Mouse (Mus musculus): ENCODE results near the gene Apbb2. TPM values are rescaled to one million over a fixed set of nuclear protein-coding genes. Genes with fewer than 3 reads are reported as not detected.

The Apbb2 gene
- polyA plus RNA-seq, 1 experiment from 2014 or later = 39.3 TPM

GRCm38 (mm10) chr5:66415700-66416543 is 202.7 kb downstream of the Apbb2 start:
- ATAC-seq (replicated peaks; ENCODE audit: low FRiP score, low TSS enrichment, low read depth) (no peak), DNase-seq (ENCODE audit: low spot score) (no peak)
- H3K27me3 ChIP-seq (replicated peaks; ENCODE audit: control insufficient read depth, insufficient read depth, low read length) = no peaks in the 10 kb centered on the region
- no peaks in the 10 kb centered on the region for H3K9me3 ChIP-seq (ENCODE audit: control insufficient read depth, low read length)
- H3K36me3 ChIP-seq (ENCODE audit: control insufficient read depth, insufficient read depth, low read length) = no peaks in the 10 kb centered on the region
- WGBS = 65% methylated on average over 7 of the region's 7 CpGs
- no peak overlapping the region for H3K4me2 ChIP-seq (ENCODE audit: low read length)
- no peak overlapping the region for H3K27ac ChIP-seq (ENCODE audit: low read depth)
- H3K4me3 ChIP-seq (ENCODE audit: low read depth, low read length) = no peak overlapping the region
- H3K4me1 ChIP-seq (replicated peaks; ENCODE audit: control insufficient read depth, insufficient read depth, low read length) = no peaks in the 10 kb centered on the region
- H3K9ac ChIP-seq (ENCODE audit: low read length) = no peak overlapping the region

GRCm38 (mm10) chr5:66415033-66415697 is 203.4 kb downstream of the Apbb2 start:
- Histone ChIP-seq H3K27me3 (replicated peaks; ENCODE audit: control insufficient read depth, insufficient read depth, low read length) (no peaks in the 10 kb centered on the region), H3K27ac (ENCODE audit: low read depth) (no peak overlapping the region), H3K36me3 (ENCODE audit: control insufficient read depth, insufficient read depth, low read length) (no peaks in the 10 kb centered on the region), H3K9ac (ENCODE audit: low read length) (no peak overlapping the region), H3K4me2 (ENCODE audit: low read length) (no peak overlapping the region), H3K4me1 (replicated peaks; ENCODE audit: control insufficient read depth, insufficient read depth, low read length) (no peaks in the 10 kb centered on the region), H3K4me3 (ENCODE audit: low read depth, low read length) (no peak overlapping the region), H3K9me3 (ENCODE audit: control insufficient read depth, low read length) (no peaks in the 10 kb centered on the region)
- 70% methylated on average over 9 of the region's 9 CpGs for WGBS
- DNase-seq (ENCODE audit: low spot score) = no peak
- ATAC-seq (replicated peaks; ENCODE audit: low FRiP score, low TSS enrichment, low read depth) = no peak

DNA sequence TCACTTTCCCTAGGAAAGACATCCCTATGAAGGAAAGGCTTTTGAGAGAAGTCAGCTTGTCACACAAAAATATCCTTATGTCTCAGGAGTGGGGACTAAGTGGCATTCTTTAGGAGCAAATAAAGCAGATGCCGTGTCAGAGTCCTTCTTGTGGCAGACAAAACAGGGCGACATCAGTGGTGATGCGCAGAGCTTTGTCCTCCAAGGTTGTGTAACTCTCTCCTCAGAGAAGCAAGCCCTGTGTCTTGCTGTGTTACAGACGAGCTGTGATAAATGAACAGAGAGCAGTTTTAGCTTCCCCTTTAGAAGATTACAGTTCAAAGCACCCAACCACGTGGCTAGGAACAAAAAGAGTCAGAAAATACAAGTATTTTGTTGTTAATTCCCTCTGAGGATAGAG is 205.2 kb downstream of the Apbb2 start:
- Histone ChIP-seq H3K9ac (ENCODE audit: low read length) (no peak overlapping the region), H3K4me3 (ENCODE audit: low read depth, low read length) (no peak overlapping the region), H3K27me3 (replicated peaks; ENCODE audit: control insufficient read depth, insufficient read depth, low read length) (no peaks in the 10 kb centered on the region), H3K36me3 (ENCODE audit: control insufficient read depth, insufficient read depth, low read length) (no peaks in the 10 kb centered on the region), H3K27ac (ENCODE audit: low read depth) (no peak overlapping the region), H3K4me2 (ENCODE audit: low read length) (no peak overlapping the region), H3K4me1 (replicated peaks; ENCODE audit: control insufficient read depth, insufficient read depth, low read length) (no peaks in the 10 kb centered on the region), H3K9me3 (ENCODE audit: control insufficient read depth, low read length) (no peaks in the 10 kb centered on the region)
- ATAC-seq (replicated peaks; ENCODE audit: low FRiP score, low TSS enrichment, low read depth) (no peak), DNase-seq (ENCODE audit: low spot score) (no peak)
- WGBS = 70% methylated on average over 5 of the region's 5 CpGs

GRCm38 (mm10) chr5:66412821-66413220 is 205.8 kb downstream of the Apbb2 start:
- Histone ChIP-seq H3K36me3 (ENCODE audit: control insufficient read depth, insufficient read depth, low read length) (no peaks in the 10 kb centered on the region), H3K27me3 (replicated peaks; ENCODE audit: control insufficient read depth, insufficient read depth, low read length) (no peaks in the 10 kb centered on the region), H3K27ac (ENCODE audit: low read depth) (no peak overlapping the region), H3K4me3 (ENCODE audit: low read depth, low read length) (no peak overlapping the region), H3K9ac (ENCODE audit: low read length) (no peak overlapping the region), H3K4me2 (ENCODE audit: low read length) (no peak overlapping the region), H3K9me3 (ENCODE audit: control insufficient read depth, low read length) (no peaks in the 10 kb centered on the region), H3K4me1 (replicated peaks; ENCODE audit: control insufficient read depth, insufficient read depth, low read length) (no peaks in the 10 kb centered on the region)
- 76% methylated on average over 3 of the region's 3 CpGs for WGBS
- ATAC-seq (replicated peaks; ENCODE audit: low FRiP score, low TSS enrichment, low read depth) (no peak), DNase-seq (ENCODE audit: low spot score) (no peak)

DNA sequence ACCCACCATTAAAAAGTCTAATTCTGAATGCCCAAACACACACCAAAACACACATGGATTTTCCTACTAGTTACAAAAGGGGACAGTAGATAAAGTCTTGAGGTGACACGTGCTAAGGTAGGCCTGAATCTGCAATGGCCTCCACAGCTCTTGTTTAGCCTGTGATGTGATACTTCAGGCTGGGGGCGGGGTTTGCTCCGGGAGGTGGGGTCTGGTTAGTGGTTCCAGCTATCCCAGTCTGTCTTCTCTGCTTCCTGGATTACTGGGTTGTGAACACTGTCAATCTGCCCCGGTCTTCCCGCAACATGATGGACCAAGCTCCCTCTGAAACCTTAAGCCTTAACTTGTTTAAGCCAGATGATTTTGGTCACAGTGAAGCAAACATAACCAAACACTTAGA is 210.0 kb downstream of the Apbb2 start:
- H3K27ac ChIP-seq (ENCODE audit: low read depth) = no peak overlapping the region
- no peaks in the 10 kb centered on the region for H3K36me3 ChIP-seq (ENCODE audit: control insufficient read depth, insufficient read depth, low read length)
- no peaks in the 10 kb centered on the region for H3K27me3 ChIP-seq (replicated peaks; ENCODE audit: control insufficient read depth, insufficient read depth, low read length)
- 78% methylated on average over 5 of the region's 5 CpGs for WGBS
- H3K9me3 ChIP-seq (ENCODE audit: control insufficient read depth, low read length) = no peaks in the 10 kb centered on the region
- H3K4me1 ChIP-seq (replicated peaks; ENCODE audit: control insufficient read depth, insufficient read depth, low read length) = no peaks in the 10 kb centered on the region
- no peak for ATAC-seq (replicated peaks; ENCODE audit: low FRiP score, low TSS enrichment, low read depth)
- H3K4me2 ChIP-seq (ENCODE audit: low read length) = no peak overlapping the region
- H3K9ac ChIP-seq (ENCODE audit: low read length) = no peak overlapping the region
- H3K4me3 ChIP-seq (ENCODE audit: low read depth, low read length) = no peak overlapping the region
- DNase-seq (ENCODE audit: low spot score) = no peak

GRCm38 (mm10) chr5:66407948-66408347 is 210.6 kb downstream of the Apbb2 start:
- Histone ChIP-seq H3K4me2 (ENCODE audit: low read length) (no peak overlapping the region), H3K27ac (ENCODE audit: low read depth) (no peak overlapping the region), H3K36me3 (ENCODE audit: control insufficient read depth, insufficient read depth, low read length) (no peaks in the 10 kb centered on the region), H3K9me3 (ENCODE audit: control insufficient read depth, low read length) (no peaks in the 10 kb centered on the region), H3K27me3 (replicated peaks; ENCODE audit: control insufficient read depth, insufficient read depth, low read length) (no peaks in the 10 kb centered on the region), H3K9ac (ENCODE audit: low read length) (no peak overlapping the region), H3K4me3 (ENCODE audit: low read depth, low read length) (no peak overlapping the region), H3K4me1 (replicated peaks; ENCODE audit: control insufficient read depth, insufficient read depth, low read length) (no peaks in the 10 kb centered on the region)
- no peak for ATAC-seq (replicated peaks; ENCODE audit: low FRiP score, low TSS enrichment, low read depth)
- 59% methylated on average over 5 of the region's 5 CpGs for WGBS
- no peak for DNase-seq (ENCODE audit: low spot score)

DNA sequence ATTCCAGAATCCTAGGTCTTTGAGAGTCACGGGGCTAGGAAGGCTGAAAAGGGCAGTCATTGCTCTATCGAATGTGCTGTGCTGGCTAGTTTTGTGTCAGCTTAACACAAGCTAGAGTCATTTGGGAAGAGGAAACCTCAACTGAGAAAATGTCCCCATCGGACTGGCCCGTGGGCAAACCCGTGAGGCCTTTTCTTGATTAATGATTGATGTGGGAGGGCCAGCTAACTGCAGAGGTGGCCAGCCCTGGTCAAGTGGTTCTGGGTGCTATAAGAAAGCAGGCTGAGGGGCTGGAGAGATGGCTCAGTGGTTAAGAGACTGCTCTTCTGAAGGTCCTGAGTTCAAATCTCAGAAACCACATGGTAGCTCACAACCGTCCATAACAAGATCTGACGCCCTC is 212.2 kb downstream of the Apbb2 start:
- Histone ChIP-seq H3K4me2 (ENCODE audit: low read length) (no peak overlapping the region), H3K4me1 (replicated peaks; ENCODE audit: control insufficient read depth, insufficient read depth, low read length) (no peaks in the 10 kb centered on the region), H3K4me3 (ENCODE audit: low read depth, low read length) (no peak overlapping the region), H3K27me3 (replicated peaks; ENCODE audit: control insufficient read depth, insufficient read depth, low read length) (no peaks in the 10 kb centered on the region), H3K9me3 (ENCODE audit: control insufficient read depth, low read length) (no peaks in the 10 kb centered on the region), H3K27ac (ENCODE audit: low read depth) (no peak overlapping the region), H3K36me3 (ENCODE audit: control insufficient read depth, insufficient read depth, low read length) (no peaks in the 10 kb centered on the region), H3K9ac (ENCODE audit: low read length) (no peak overlapping the region)
- DNase-seq (ENCODE audit: low spot score) (no peak), ATAC-seq (replicated peaks; ENCODE audit: low FRiP score, low TSS enrichment, low read depth) (no peak)
- WGBS = 86% methylated on average over 7 of the region's 7 CpGs

- WGBS = 67% methylated on average over 12 of the region's 12 CpGs
- DNase-seq (ENCODE audit: low spot score) = no peak
- H3K9me3 ChIP-seq (ENCODE audit: control insufficient read depth, low read length) = no peaks in the 10 kb centered on the region
These were observed 212.7 kb downstream of the Apbb2 start for GRCm38 (mm10) chr5:66405731-66406399.

More at GRCm38 (mm10) chr5:66405731-66406399, 212.7 kb downstream of the Apbb2 start:
- Histone ChIP-seq H3K36me3 (ENCODE audit: control insufficient read depth, insufficient read depth, low read length) (no peaks in the 10 kb centered on the region), H3K4me2 (ENCODE audit: low read length) (no peak overlapping the region), H3K4me1 (replicated peaks; ENCODE audit: control insufficient read depth, insufficient read depth, low read length) (no peaks in the 10 kb centered on the region), H3K9ac (ENCODE audit: low read length) (no peak overlapping the region), H3K27ac (ENCODE audit: low read depth) (no peak overlapping the region), H3K4me3 (ENCODE audit: low read depth, low read length) (no peak overlapping the region), H3K27me3 (replicated peaks; ENCODE audit: control insufficient read depth, insufficient read depth, low read length) (no peaks in the 10 kb centered on the region)
- no peak for ATAC-seq (replicated peaks; ENCODE audit: low FRiP score, low TSS enrichment, low read depth)
